10 mouse cellular contexts compared by ENCODE assay signal in genomic region chr1:180434925-180435324, GRCm38 (mm10). TPM values are rescaled to one million over a fixed set of nuclear protein-coding genes. Genes with fewer than 3 reads are reported as not detected.
DNase-seq lines count a peak whose midpoint lies in the region; ATAC-seq and TF ChIP-seq lines count a peak whose summit lies in the region.
"Had no signal": no experiment of that assay in that cellular context is flagged by ENCODE, and none has a peak within 500 bp of the region (broad histone marks: within the 10 kb centered on the region; RNA-seq: fewer than 3 reads in every experiment).

No protein-coding gene starts in this region.

- no peak overlapping the region for H3K27ac ChIP-seq in forebrain, embryonic 11.5 days (ENCODE audit: low read depth, low read length)
- no peak overlapping the region for H3K27ac ChIP-seq in forebrain, postnatal 0 days (ENCODE audit: low read depth, low read length)
- H3K27ac ChIP-seq in liver, embryonic 14.5 days: no peak overlapping the region
- H3K27ac ChIP-seq in liver, embryonic 12.5 days: no peak overlapping the region
- no peak overlapping the region for H3K27ac ChIP-seq in hindbrain, embryonic 16.5 days (ENCODE audit: low read depth, low read length)

- no peaks in the 10 kb centered on the region for H3K9me3 ChIP-seq in forebrain, embryonic 11.5 days (ENCODE audit: control insufficient read depth, low read length)
- no peaks in the 10 kb centered on the region for H3K9me3 ChIP-seq in forebrain, postnatal 0 days (ENCODE audit: low read length)
- H3K9me3 ChIP-seq in liver, embryonic 14.5 days (ENCODE audit: control insufficient read depth, low read length): no peaks in the 10 kb centered on the region
- H3K9me3 ChIP-seq in liver, embryonic 12.5 days (replicated peaks): no peaks in the 10 kb centered on the region
- no peaks in the 10 kb centered on the region for H3K9me3 ChIP-seq in hindbrain, embryonic 16.5 days (ENCODE audit: control insufficient read depth, low read length)

- peaks cover 11% of the 10 kb centered on the region; the same call in 1 of the 2 replicates for H3K4me1 ChIP-seq in forebrain, embryonic 11.5 days (replicated peaks; ENCODE audit: control insufficient read depth, insufficient read depth, low read length)
- peaks cover 18% of the 10 kb centered on the region; the same call in 1 of the 2 replicates for H3K4me1 ChIP-seq in forebrain, postnatal 0 days (ENCODE audit: insufficient read depth)
- no peaks in the 10 kb centered on the region for H3K4me1 ChIP-seq in liver, embryonic 14.5 days (replicated peaks; ENCODE audit: control insufficient read depth in 2 of 2, insufficient read depth in 2 of 2, low read length in 1 of 2)
- H3K4me1 ChIP-seq in liver, embryonic 12.5 days: peaks cover 19% of the 10 kb centered on the region
- peaks cover 11% of the 10 kb centered on the region for H3K4me1 ChIP-seq in hindbrain, embryonic 16.5 days (ENCODE audit: control insufficient read depth, insufficient read depth, low read depth, low read length)

- 11% methylated on average over 9 of the region's 9 CpGs for WGBS in forebrain, embryonic 11.5 days
- WGBS in forebrain, postnatal 0 days: 16% methylated on average over 9 of the region's 9 CpGs
- 13% methylated on average over 9 of the region's 9 CpGs for WGBS in liver, embryonic 14.5 days (ENCODE audit: insufficient replicate concordance)
- 12% methylated on average over 9 of the region's 9 CpGs for WGBS in liver, embryonic 12.5 days (ENCODE audit: insufficient replicate concordance)
- 14% methylated on average over 9 of the region's 9 CpGs for WGBS in hindbrain, embryonic 16.5 days

- 0 out of 2 replicates have a peak overlapping the region, but pooled peaks have one; percentile 26 for H3K4me2 ChIP-seq in forebrain, embryonic 11.5 days (ENCODE audit: low read depth, low read length, severe bottlenecking)
- H3K4me2 ChIP-seq in forebrain, postnatal 0 days (ENCODE audit: low read depth): no peak overlapping the region
- H3K4me2 ChIP-seq in liver, embryonic 14.5 days (ENCODE audit: low read depth): no peak overlapping the region
- H3K4me2 ChIP-seq in liver, embryonic 12.5 days: no peak overlapping the region
- peak overlapping the region; percentile 18; the same call in 1 of the 2 replicates for H3K4me2 ChIP-seq in hindbrain, embryonic 16.5 days (ENCODE audit: low read length)

- no peak for DNase-seq in forebrain, embryonic 11.5 days (ENCODE audit: low spot score)
- DNase-seq in forebrain, postnatal 0 days: no peak
- no peak for DNase-seq in liver, embryonic 14.5 days (ENCODE audit: low read depth in 3 of 3, low spot score in 3 of 3)
- DNase-seq in ES-CJ7 (ENCODE audit: low read depth, low spot score): peak; percentile 81
- no peak for DNase-seq in testis, postnatal 14 days (ENCODE audit: low spot score)
- DNase-seq in adrenal gland, postnatal 14 days: no peak
- DNase-seq: heart, postnatal 36 days; lung, adult 2 months had no signal

- no peak for TF ChIP-seq EP300 in liver, embryonic 14.5 days (IDR thresholded peaks at IDR 0.05; ENCODE audit: low read depth)

- no peak for TF ChIP-seq CTCF in forebrain, postnatal 0 days (IDR thresholded peaks at IDR 0.05; ENCODE audit: low read depth)
- TF ChIP-seq CTCF in liver, embryonic 14.5 days (IDR thresholded peaks at IDR 0.05; ENCODE audit: low read depth): 0 out of 2 replicates have a peak, but pooled peaks have one; percentile 2

- no peaks in the 10 kb centered on the region for H3K36me3 ChIP-seq in forebrain, embryonic 11.5 days (ENCODE audit: control insufficient read depth, insufficient read depth, low read length)
- H3K36me3 ChIP-seq in forebrain, postnatal 0 days (ENCODE audit: insufficient read depth): no peaks in the 10 kb centered on the region
- no peaks in the 10 kb centered on the region for H3K36me3 ChIP-seq in liver, embryonic 14.5 days (replicated peaks; ENCODE audit: control insufficient read depth, insufficient read depth, low read depth)
- no peaks in the 10 kb centered on the region for H3K36me3 ChIP-seq in liver, embryonic 12.5 days
- no peaks in the 10 kb centered on the region for H3K36me3 ChIP-seq in hindbrain, embryonic 16.5 days (ENCODE audit: control insufficient read depth, insufficient read depth, low read length)

- no peaks in the 10 kb centered on the region for H3K27me3 ChIP-seq in forebrain, embryonic 11.5 days (ENCODE audit: control insufficient read depth, insufficient read depth, low read length)
- no peaks in the 10 kb centered on the region for H3K27me3 ChIP-seq in forebrain, postnatal 0 days (ENCODE audit: insufficient read depth, low read length)
- H3K27me3 ChIP-seq in liver, embryonic 14.5 days (ENCODE audit: control insufficient read depth, insufficient read depth, low read length): peaks cover 3% of the 10 kb centered on the region
- peaks cover 66% of the 10 kb centered on the region for H3K27me3 ChIP-seq in liver, embryonic 12.5 days (replicated peaks)
- H3K27me3 ChIP-seq in hindbrain, embryonic 16.5 days (replicated peaks; ENCODE audit: control insufficient read depth, insufficient read depth, low read length): no peaks in the 10 kb centered on the region

- no peak overlapping the region for H3K4me3 ChIP-seq in forebrain, embryonic 11.5 days (ENCODE audit: low read depth, low read length)
- H3K4me3 ChIP-seq in forebrain, postnatal 0 days (ENCODE audit: low read depth, low read length): no peak overlapping the region
- no peak overlapping the region for H3K4me3 ChIP-seq in liver, embryonic 14.5 days (ENCODE audit: insufficient read depth in 1 of 2, low read depth in 2 of 2, low read length in 2 of 2)
- H3K4me3 ChIP-seq in liver, embryonic 12.5 days: no peak overlapping the region
- no peak overlapping the region for H3K4me3 ChIP-seq in hindbrain, embryonic 16.5 days (ENCODE audit: low read length)

- no peak for ATAC-seq in forebrain, embryonic 11.5 days (replicated peaks; ENCODE audit: low FRiP score)
- ATAC-seq in forebrain, postnatal 0 days: no peak
- no peak for ATAC-seq in liver, embryonic 14.5 days (ENCODE audit: insufficient read depth)
- no peak for ATAC-seq in liver, embryonic 12.5 days
- ATAC-seq in hindbrain, embryonic 16.5 days: no peak

- H3K9ac ChIP-seq in forebrain, embryonic 11.5 days (ENCODE audit: low read length): no peak overlapping the region
- no peak overlapping the region for H3K9ac ChIP-seq in forebrain, postnatal 0 days
- no peak overlapping the region for H3K9ac ChIP-seq in liver, embryonic 14.5 days (replicated peaks)
- H3K9ac ChIP-seq in liver, embryonic 12.5 days: no peak overlapping the region
- no peak overlapping the region for H3K9ac ChIP-seq in hindbrain, embryonic 16.5 days (ENCODE audit: low read depth, low read length)

RNA-seq across cellular contexts. Expression of gene Stum, which starts 48.4 kb away (rescaled TPM):
- polyA plus RNA-seq in forebrain, embryonic 11.5 days (2014; fragmentation: Nextera tagmentation; extraction: Ambion mirVana): 0.55 and 1.1 TPM in 2 replicates
- 59.7 and 80.7 TPM in 2 replicates for total RNA-seq in forebrain, postnatal 0 days (2014; rRNA removed)
- 15.2 and 16.7 TPM in 2 replicates for polyA plus RNA-seq in forebrain, postnatal 0 days (2015; fragmentation: Nextera tagmentation; extraction: Ambion mirVana)
- 0.04 TPM in 1 of 2 replicates, not detected in the other for polyA plus RNA-seq in liver, embryonic 14.5 days (2012; rRNA removed)
- not detected in 2 replicates for polyA plus RNA-seq in liver, embryonic 14.5 days (2014; fragmentation: Nextera tagmentation; extraction: Ambion mirVana)
- 0.07 and 0.28 TPM in 2 replicates for polyA plus RNA-seq in liver, embryonic 12.5 days (2016; fragmentation: Nextera tagmentation; extraction: Ambion mirVana)
- polyA plus RNA-seq in hindbrain, embryonic 16.5 days (2015; fragmentation: Nextera tagmentation; extraction: Ambion mirVana): 15.1 and 18.6 TPM in 2 replicates
- total RNA-seq in adrenal gland, postnatal 14 days (2021): 0.33 and 1.6 TPM in 2 replicates

Comparison
In these comparisons a context has a peak if more than half of its experiments do, and no peak if none do; other contexts are left out.
1. H3K4me2 ChIP-seq: peak in forebrain, embryonic 11.5 days (single experiment) and hindbrain, embryonic 16.5 days (single experiment); none in forebrain, postnatal 0 days (single experiment), liver, embryonic 14.5 days (single experiment) and liver, embryonic 12.5 days (single experiment).